Mouse (Mus musculus): Measurements from ENCODE around the gene Pnpla2.
A peak's percentile ranks its signal among the peaks of the same experiment; 100 is the strongest.

DNA sequence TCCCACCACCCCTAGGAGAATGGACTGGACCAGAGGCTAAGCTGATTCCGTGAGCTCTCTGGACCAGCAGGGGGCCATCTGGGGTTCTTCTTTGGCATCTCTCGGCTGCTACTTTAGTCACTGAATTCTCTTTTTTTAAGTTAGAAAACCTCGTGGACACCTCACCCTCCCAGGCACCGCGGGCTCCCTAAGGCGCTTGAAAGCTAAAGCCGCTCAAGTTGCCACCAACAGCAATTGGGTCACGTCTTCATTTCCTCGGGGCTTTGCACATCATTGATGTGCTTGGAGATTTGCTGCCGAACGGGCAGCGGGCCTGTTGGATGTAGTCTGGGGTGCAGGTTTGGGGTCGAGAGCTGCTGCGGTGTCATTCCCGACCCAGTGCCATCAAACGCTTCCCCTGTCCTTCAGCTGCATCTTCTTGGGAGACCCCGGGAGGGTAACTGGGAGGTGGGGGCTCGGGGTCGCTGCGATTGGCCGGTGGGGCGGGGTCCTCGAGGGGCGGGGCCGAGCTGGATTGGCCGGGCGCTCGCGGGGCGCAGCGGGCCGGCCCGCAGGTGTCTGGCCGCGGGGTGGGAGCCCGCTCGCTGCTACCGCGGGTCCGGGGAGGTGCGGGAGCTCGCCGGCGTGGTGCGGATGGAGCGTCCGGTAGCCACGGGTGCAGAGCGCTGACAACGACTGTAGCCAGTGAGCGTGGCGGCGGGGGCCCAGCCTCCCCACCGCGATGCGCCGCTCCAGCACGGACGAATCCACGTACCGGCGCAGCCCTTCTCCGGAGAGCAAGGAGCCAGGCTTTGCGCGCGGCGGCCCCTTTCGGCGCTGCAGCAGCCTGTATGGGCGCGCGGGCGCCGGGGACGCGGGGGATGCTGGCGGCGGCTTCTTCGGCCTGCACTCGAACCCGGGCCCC, 26.8 kb downstream of the Pnpla2 start:
- peak; percentile 69 for TF ChIP-seq CTCF (IDR thresholded peaks at IDR 0.05)
- no peak for TF ChIP-seq POLR2A (IDR thresholded peaks at IDR 0.05; ENCODE audit: insufficient read depth, low read depth, low read length)

All from heart, adult 2 months (tissue).